Comparison of ENCODE assay signal across 8 mouse cellular contexts in genomic region chr19:42217374-42217763, GRCm38 (mm10). TPM values are rescaled to one million over a fixed set of nuclear protein-coding genes. Genes with fewer than 3 reads are reported as not detected.
DNase-seq lines count a peak whose midpoint lies in the region; ATAC-seq and TF ChIP-seq lines count a peak whose summit lies in the region.

No protein-coding gene starts in this region.

- no peaks in the 10 kb centered on the region for H3K27me3 ChIP-seq in embryonic facial prominence, embryonic 10.5 days (replicated peaks; ENCODE audit: low read depth, poor library complexity, severe bottlenecking)
- H3K27me3 ChIP-seq in liver, postnatal 0 days (ENCODE audit: insufficient read depth, low read length), result no peaks in the 10 kb centered on the region

- TF ChIP-seq EP300 in liver, postnatal 0 days (IDR thresholded peaks at IDR 0.05; ENCODE audit: low read depth), result no peak

- H3K9me3 ChIP-seq in embryonic facial prominence, embryonic 10.5 days, result no peaks in the 10 kb centered on the region
- H3K9me3 ChIP-seq in liver, postnatal 0 days (ENCODE audit: low read length), result no peaks in the 10 kb centered on the region

- ATAC-seq in liver, postnatal 0 days, result no peak
- no peak for ATAC-seq in monocyte, adult 5-6 weeks (replicated peaks; ENCODE audit: insufficient number of reproducible peaks, low FRiP score, low TSS enrichment, poor library complexity, severe bottlenecking)

- H3K27ac ChIP-seq in embryonic facial prominence, embryonic 10.5 days (replicated peaks), result no peak overlapping the region
- H3K27ac ChIP-seq in liver, postnatal 0 days (ENCODE audit: low read depth), result no peak overlapping the region

- H3K9ac ChIP-seq in liver, postnatal 0 days (replicated peaks), result no peak overlapping the region

- no peaks in the 10 kb centered on the region for H3K36me3 ChIP-seq in embryonic facial prominence, embryonic 10.5 days (replicated peaks)
- H3K36me3 ChIP-seq in liver, postnatal 0 days (replicated peaks; ENCODE audit: insufficient read depth, low read length), result no peaks in the 10 kb centered on the region

- WGBS in embryonic facial prominence, embryonic 10.5 days, result 9% methylated on average over 2 of the region's 2 CpGs
- WGBS in liver, postnatal 0 days (ENCODE audit: insufficient replicate concordance), result 7% methylated on average over 2 of the region's 2 CpGs

- H3K4me3 ChIP-seq in embryonic facial prominence, embryonic 10.5 days, result no peak overlapping the region
- no peak overlapping the region for H3K4me3 ChIP-seq in liver, postnatal 0 days (ENCODE audit: low read depth, low read length)

- intact Hi-C loops in heart, postnatal 14 days (cut with DNase I), result loop anchor here (1.0 kb wide), 1 partner anchor 55 kb away; no protein-coding TSS in a partner anchor

- H3K4me1 ChIP-seq in embryonic facial prominence, embryonic 10.5 days, result no peaks in the 10 kb centered on the region
- H3K4me1 ChIP-seq in liver, postnatal 0 days (ENCODE audit: insufficient read depth), result no peaks in the 10 kb centered on the region

- peak; percentile 65 for TF ChIP-seq CTCF in liver, postnatal 0 days (IDR thresholded peaks at IDR 0.05; ENCODE audit: low read depth)

- DNase-seq in heart, postnatal 14 days, result peak; percentile 25 to 62
- no peak for DNase-seq in heart, adult 11 months
- DNase-seq in 416B (ENCODE audit: low read depth), result peak; percentile 51
- DNase-seq in adrenal gland, adult 2 months, result peak; percentile 55
- DNase-seq in embryonic facial prominence, embryonic 10.5 days (ENCODE audit: low spot score), result peak; percentile 31
- no peak for DNase-seq in liver, postnatal 0 days
- peak; percentile 65 for DNase-seq in right cerebral cortex, postnatal 4 days

- no peak overlapping the region for H3K4me2 ChIP-seq in liver, postnatal 0 days (ENCODE audit: low read depth, low read length)

RNA-seq across cellular contexts. Expression of gene Sfrp5, which starts 15.3 kb away (rescaled TPM):
- 1 to 10 TPM; 1.2 to 3.3 TPM for total RNA-seq in heart, postnatal 14 days (2021)
- total RNA-seq in adrenal gland, adult 2 months (2021), result 1 to 10 TPM; 2.7 to 3.9 TPM
- polyA plus RNA-seq in adrenal gland, adult 2 months (2012; rRNA removed), result 11.5 and 22.6 TPM in 2 replicates
- 0.58 and 0.72 TPM in 2 replicates for polyA plus RNA-seq in embryonic facial prominence, embryonic 10.5 days (2016; fragmentation: Nextera tagmentation; extraction: Ambion mirVana)
- not detected in 2 replicates for polyA plus RNA-seq in liver, postnatal 0 days (2015; fragmentation: Nextera tagmentation; extraction: Ambion mirVana)
- not detected in 3 replicates for total RNA-seq in monocyte, adult 5-6 weeks (2017)

RNA-seq across cellular contexts. Expression of gene Golga7b, which starts 30.0 kb away (rescaled TPM):
- total RNA-seq in heart, postnatal 14 days (2021), result under 1 TPM; 0.49 to 0.50 TPM
- total RNA-seq in adrenal gland, adult 2 months (2021), result 1 to 10 TPM in 1 of 2 experiments, under 1 TPM in 1; 0.69 to 1.3 TPM
- polyA plus RNA-seq in adrenal gland, adult 2 months (2012; rRNA removed), result 1.1 and 2.8 TPM in 2 replicates
- 0.58 and 1.2 TPM in 2 replicates for polyA plus RNA-seq in embryonic facial prominence, embryonic 10.5 days (2016; fragmentation: Nextera tagmentation; extraction: Ambion mirVana)
- not detected in 2 replicates for polyA plus RNA-seq in liver, postnatal 0 days (2015; fragmentation: Nextera tagmentation; extraction: Ambion mirVana)
- not detected in 3 replicates for total RNA-seq in monocyte, adult 5-6 weeks (2017)

RNA-seq across cellular contexts. Expression of gene Zfyve27, which starts 53.6 kb away (rescaled TPM):
- 10 to 100 TPM; 24.6 to 26.5 TPM for total RNA-seq in heart, postnatal 14 days (2021)
- total RNA-seq in adrenal gland, adult 2 months (2021), result 10 to 100 TPM; 43.6 to 47.9 TPM
- 37.6 and 49.2 TPM in 2 replicates for polyA plus RNA-seq in adrenal gland, adult 2 months (2012; rRNA removed)
- polyA plus RNA-seq in embryonic facial prominence, embryonic 10.5 days (2016; fragmentation: Nextera tagmentation; extraction: Ambion mirVana), result 32.0 and 33.0 TPM in 2 replicates
- polyA plus RNA-seq in liver, postnatal 0 days (2015; fragmentation: Nextera tagmentation; extraction: Ambion mirVana), result 8.0 and 8.5 TPM in 2 replicates
- 43.3 to 59.7 TPM (median 44.3 TPM) in 3 replicates for total RNA-seq in monocyte, adult 5-6 weeks (2017)

Comparison
In these comparisons a context has a peak if more than half of its experiments do, and no peak if none do; other contexts are left out.
1. DNase-seq: peak in heart, postnatal 14 days (2 of 2), 416B (single experiment), adrenal gland, adult 2 months (single experiment), embryonic facial prominence, embryonic 10.5 days (single experiment) and right cerebral cortex, postnatal 4 days (single experiment); none in heart, adult 11 months (single experiment) and liver, postnatal 0 days (single experiment).